Mouse (Mus musculus): ENCODE measurements at regions not wholly inside any gene's neighbourhood (a gene's known extent, or its start where the extent isn't known, plus 50 kb on each side); places are given as distances from the start of the nearest gene placed in this dataset.
A peak's percentile ranks its signal among the peaks of the same experiment; 100 is the strongest.

GRCm38 (mm10) chr5:111913354-111913753 is 179.6 kb downstream of the Gm26897 start:
- no peak overlapping the region for H3K27ac ChIP-seq (ENCODE audit: low read length)
- no peak overlapping the region for H3K4me2 ChIP-seq (replicated peaks; ENCODE audit: low read depth, low read length)
- WGBS, result 68% methylated on average over 7 of the region's 7 CpGs
- H3K9ac ChIP-seq (replicated peaks; ENCODE audit: low read depth, low read length), result no peak overlapping the region
- no peaks in the 10 kb centered on the region for H3K27me3 ChIP-seq (ENCODE audit: control insufficient read depth, insufficient read depth, low read length)
- H3K9me3 ChIP-seq (ENCODE audit: control insufficient read depth, low read depth, low read length), result peaks cover 4% of the 10 kb centered on the region; the same call in 1 of the 2 replicates
- H3K4me3 ChIP-seq (ENCODE audit: low read depth, low read length), result no peak overlapping the region
- no peak for ATAC-seq (ENCODE audit: insufficient number of reproducible peaks, insufficient read depth, low FRiP score, low read depth)
- H3K4me1 ChIP-seq (ENCODE audit: control insufficient read depth, insufficient read depth, low read length), result no peaks in the 10 kb centered on the region
- H3K36me3 ChIP-seq (ENCODE audit: control insufficient read depth, insufficient read depth, low read length), result no peaks in the 10 kb centered on the region

- H3K4me1 ChIP-seq (ENCODE audit: control insufficient read depth, insufficient read depth, low read length), result no peaks in the 10 kb centered on the region
- H3K9me3 ChIP-seq (ENCODE audit: control insufficient read depth, low read depth, low read length), result peaks cover 4% of the 10 kb centered on the region; the same call in 1 of the 2 replicates
- H3K27ac ChIP-seq (ENCODE audit: low read length), result no peak overlapping the region
- no peak overlapping the region for H3K4me3 ChIP-seq (ENCODE audit: low read depth, low read length)
- H3K36me3 ChIP-seq (ENCODE audit: control insufficient read depth, insufficient read depth, low read length), result no peaks in the 10 kb centered on the region
- H3K4me2 ChIP-seq (replicated peaks; ENCODE audit: low read depth, low read length), result no peak overlapping the region
- 69% methylated on average over 3 of the region's 3 CpGs for WGBS
- no peaks in the 10 kb centered on the region for H3K27me3 ChIP-seq (ENCODE audit: control insufficient read depth, insufficient read depth, low read length)
- no peak for ATAC-seq (ENCODE audit: insufficient number of reproducible peaks, insufficient read depth, low FRiP score, low read depth)
- no peak overlapping the region for H3K9ac ChIP-seq (replicated peaks; ENCODE audit: low read depth, low read length)
These were observed 180.6 kb downstream of the Gm26897 start for GRCm38 (mm10) chr5:111914296-111914695.

GRCm38 (mm10) chr5:111917643-111918252 is 184.0 kb downstream of the Gm26897 start:
- H3K9ac ChIP-seq (replicated peaks; ENCODE audit: low read depth, low read length), result no peak overlapping the region
- ATAC-seq (ENCODE audit: insufficient number of reproducible peaks, insufficient read depth, low FRiP score, low read depth), result no peak
- H3K27me3 ChIP-seq (ENCODE audit: control insufficient read depth, insufficient read depth, low read length), result no peaks in the 10 kb centered on the region
- 30% methylated on average over 8 of the region's 8 CpGs for WGBS
- H3K4me3 ChIP-seq (ENCODE audit: low read depth, low read length), result no peak overlapping the region
- H3K27ac ChIP-seq (ENCODE audit: low read length), result no peak overlapping the region
- no peaks in the 10 kb centered on the region for H3K36me3 ChIP-seq (ENCODE audit: control insufficient read depth, insufficient read depth, low read length)
- H3K4me1 ChIP-seq (ENCODE audit: control insufficient read depth, insufficient read depth, low read length), result 0 out of 2 replicates have a peak, but pooled peaks cover under 1% of the 10 kb centered on the region
- H3K9me3 ChIP-seq (ENCODE audit: control insufficient read depth, low read depth, low read length), result peaks cover 4% of the 10 kb centered on the region; the same call in 1 of the 2 replicates
- H3K4me2 ChIP-seq (replicated peaks; ENCODE audit: low read depth, low read length), result no peak overlapping the region

GRCm38 (mm10) chr5:111918888-111919287 is 185.2 kb downstream of the Gm26897 start:
- H3K9ac ChIP-seq (replicated peaks; ENCODE audit: low read depth, low read length), result no peak overlapping the region
- ATAC-seq (ENCODE audit: insufficient number of reproducible peaks, insufficient read depth, low FRiP score, low read depth), result no peak
- WGBS, result 74% methylated on average over 14 of the region's 14 CpGs
- no peak overlapping the region for H3K27ac ChIP-seq (ENCODE audit: low read length)
- H3K9me3 ChIP-seq (ENCODE audit: control insufficient read depth, low read depth, low read length), result no peaks in the 10 kb centered on the region
- no peak overlapping the region for H3K4me3 ChIP-seq (ENCODE audit: low read depth, low read length)
- H3K4me1 ChIP-seq (ENCODE audit: control insufficient read depth, insufficient read depth, low read length), result 0 out of 2 replicates have a peak, but pooled peaks cover 5% of the 10 kb centered on the region
- H3K36me3 ChIP-seq (ENCODE audit: control insufficient read depth, insufficient read depth, low read length), result no peaks in the 10 kb centered on the region
- H3K27me3 ChIP-seq (ENCODE audit: control insufficient read depth, insufficient read depth, low read length), result no peaks in the 10 kb centered on the region
- H3K4me2 ChIP-seq (replicated peaks; ENCODE audit: low read depth, low read length), result no peak overlapping the region

GRCm38 (mm10) chr5:111922991-111923701 is 189.4 kb downstream of the Gm26897 start:
- no peaks in the 10 kb centered on the region for H3K9me3 ChIP-seq (ENCODE audit: control insufficient read depth, low read depth, low read length)
- no peak overlapping the region for H3K9ac ChIP-seq (replicated peaks; ENCODE audit: low read depth, low read length)
- no peaks in the 10 kb centered on the region for H3K27me3 ChIP-seq (ENCODE audit: control insufficient read depth, insufficient read depth, low read length)
- peak; percentile 84; the same call in 1 of the 2 replicates for ATAC-seq (ENCODE audit: insufficient number of reproducible peaks, insufficient read depth, low FRiP score, low read depth)
- 27% methylated on average over 18 of the region's 18 CpGs for WGBS
- H3K4me2 ChIP-seq (replicated peaks; ENCODE audit: low read depth, low read length), result no peak overlapping the region; the same call in 1 of the 2 replicates
- H3K4me3 ChIP-seq (ENCODE audit: low read depth, low read length), result no peak overlapping the region
- H3K27ac ChIP-seq (ENCODE audit: low read length), result no peak overlapping the region; the same call in 1 of the 2 replicates
- 0 out of 2 replicates have a peak, but pooled peaks cover 5% of the 10 kb centered on the region for H3K4me1 ChIP-seq (ENCODE audit: control insufficient read depth, insufficient read depth, low read length)
- H3K36me3 ChIP-seq (ENCODE audit: control insufficient read depth, insufficient read depth, low read length), result no peaks in the 10 kb centered on the region

GRCm38 (mm10) chr5:111925757-111926156 is 192.0 kb downstream of the Gm26897 start:
- no peaks in the 10 kb centered on the region for H3K36me3 ChIP-seq (ENCODE audit: control insufficient read depth, insufficient read depth, low read length)
- no peak overlapping the region for H3K4me2 ChIP-seq (replicated peaks; ENCODE audit: low read depth, low read length)
- no peak for ATAC-seq (ENCODE audit: insufficient number of reproducible peaks, insufficient read depth, low FRiP score, low read depth)
- no peak overlapping the region for H3K27ac ChIP-seq (ENCODE audit: low read length)
- no peaks in the 10 kb centered on the region for H3K9me3 ChIP-seq (ENCODE audit: control insufficient read depth, low read depth, low read length)
- no peaks in the 10 kb centered on the region for H3K27me3 ChIP-seq (ENCODE audit: control insufficient read depth, insufficient read depth, low read length)
- H3K9ac ChIP-seq (replicated peaks; ENCODE audit: low read depth, low read length), result no peak overlapping the region
- no peak overlapping the region for H3K4me3 ChIP-seq (ENCODE audit: low read depth, low read length)
- 61% methylated on average over 6 of the region's 6 CpGs for WGBS
- peaks cover 8% of the 10 kb centered on the region; the same call in 1 of the 2 replicates for H3K4me1 ChIP-seq (ENCODE audit: control insufficient read depth, insufficient read depth, low read length)

- WGBS, result 50% methylated on average over 15 of the region's 15 CpGs
- no peak for ATAC-seq (ENCODE audit: insufficient number of reproducible peaks, insufficient read depth, low FRiP score, low read depth)
- Histone ChIP-seq H3K9ac (replicated peaks; ENCODE audit: low read depth, low read length) (no peak overlapping the region), H3K4me2 (replicated peaks; ENCODE audit: low read depth, low read length) (no peak overlapping the region), H3K9me3 (ENCODE audit: control insufficient read depth, low read depth, low read length) (no peaks in the 10 kb centered on the region), H3K4me3 (ENCODE audit: low read depth, low read length) (no peak overlapping the region), H3K4me1 (ENCODE audit: control insufficient read depth, insufficient read depth, low read length) (peaks cover 3% of the 10 kb centered on the region; the same call in 1 of the 2 replicates), H3K36me3 (ENCODE audit: control insufficient read depth, insufficient read depth, low read length) (no peaks in the 10 kb centered on the region), H3K27ac (ENCODE audit: low read length) (no peak overlapping the region), H3K27me3 (ENCODE audit: control insufficient read depth, insufficient read depth, low read length) (no peaks in the 10 kb centered on the region)
These were observed 195.7 kb downstream of the Gm26897 start for GRCm38 (mm10) chr5:111929180-111929990.

- ATAC-seq (ENCODE audit: insufficient number of reproducible peaks, insufficient read depth, low FRiP score, low read depth), result no peak
- Histone ChIP-seq H3K27me3 (ENCODE audit: control insufficient read depth, insufficient read depth, low read length) (no peaks in the 10 kb centered on the region), H3K9me3 (ENCODE audit: control insufficient read depth, low read depth, low read length) (no peaks in the 10 kb centered on the region), H3K9ac (replicated peaks; ENCODE audit: low read depth, low read length) (no peak overlapping the region), H3K27ac (ENCODE audit: low read length) (no peak overlapping the region), H3K4me1 (ENCODE audit: control insufficient read depth, insufficient read depth, low read length) (peaks cover 3% of the 10 kb centered on the region; the same call in 1 of the 2 replicates), H3K4me2 (replicated peaks; ENCODE audit: low read depth, low read length) (no peak overlapping the region), H3K36me3 (ENCODE audit: control insufficient read depth, insufficient read depth, low read length) (no peaks in the 10 kb centered on the region), H3K4me3 (ENCODE audit: low read depth, low read length) (no peak overlapping the region)
- WGBS, result 45% methylated on average over 3 of the region's 3 CpGs
These were observed 196.2 kb downstream of the Gm26897 start for GRCm38 (mm10) chr5:111929991-111930339.
